Mouse (Mus musculus) liver, embryonic 14.5 days (tissue): ENCODE measurements around the gene Dennd1a. TPM values are rescaled to one million over a fixed set of nuclear protein-coding genes. Genes with fewer than 3 reads are reported as not detected.

Experiments
- ATAC-seq: fragments of 200-750 bp; cut with Nextera tagmentation; 2 replicates; pipeline ENCODE4 v1.8.0; 2017; ENCODE audit warnings: moderate number of reproducible peaks, mild to moderate bottlenecking, moderate library complexity; ENCODE audit not compliant: insufficient read depth
- DNase-seq, 3 experiments: peaks; one replicate each; pipeline ENCODE4 v3.0.0-alpha.2; 2012 to 2013; ENCODE audit warnings: low read depth in 3 of 3, low spot score in 3 of 3
- H3K27ac ChIP-seq: fragments of 300-500 bp; sonication (generic); 2 replicates; pipeline ENCODE4 v1.5.1; 2014; ENCODE audit warnings: moderate library complexity, mild to moderate bottlenecking, control low read depth, inconsistent platforms
- H3K27me3 ChIP-seq: fragments of 300-500 bp; sonication (generic); 2 replicates; pipeline ENCODE4 v1.6.1; 2014; ENCODE audit warnings: mild to moderate bottlenecking, low read length, moderate library complexity; ENCODE audit not compliant: control insufficient read depth, insufficient read depth
- H3K36me3 ChIP-seq: fragments of 300-500 bp; sonication (generic); replicated peaks from 2 replicates; pipeline ENCODE4 v1.6.1; 2014; ENCODE audit warnings: low read depth; ENCODE audit not compliant: control insufficient read depth, insufficient read depth
- H3K4me1 ChIP-seq, 2 experiments: fragments of 200-500 bp in 1 of 2; fragments of 300-500 bp in 1 of 2; sonication (generic) in 1 of 2; replicated peaks; 2 replicates each; pipeline ENCODE4 v1.6.1; 2012 to 2014; ENCODE audit warnings: antibody characterized with exemption in 1 of 2, inconsistent platforms in 1 of 2, low read length in 1 of 2; ENCODE audit not compliant: control insufficient read depth in 2 of 2, insufficient read depth in 2 of 2
- H3K4me2 ChIP-seq: fragments of 300-500 bp; sonication (generic); 2 replicates; pipeline ENCODE4 v1.6.1; 2014; ENCODE audit warnings: low read depth, mild to moderate bottlenecking, control low read depth, moderate library complexity
- H3K4me3 ChIP-seq, 2 experiments: fragments of 200-500 bp in 1 of 2; fragments of 300-500 bp in 1 of 2; sonication (generic) in 1 of 2; 2 replicates each; pipeline ENCODE4 v1.5.1; 2012 to 2014; ENCODE audit warnings: low read depth in 2 of 2, low read length in 2 of 2, mild to moderate bottlenecking in 2 of 2, control low read depth in 1 of 2, inconsistent platforms in 1 of 2, moderate library complexity in 1 of 2; ENCODE audit not compliant: insufficient read depth in 1 of 2
- H3K9ac ChIP-seq: fragments of 300-500 bp; sonication (generic); replicated peaks from 2 replicates; pipeline ENCODE4 v1.6.1; 2014; ENCODE audit warnings: mild to moderate bottlenecking, control low read depth, moderate library complexity
- H3K9me3 ChIP-seq: fragments of 300-500 bp; sonication (generic); 2 replicates; pipeline ENCODE4 v1.6.1; 2016; ENCODE audit warnings: low read length, mixed read lengths; ENCODE audit not compliant: control insufficient read depth
- CTCF ChIP-seq: IDR thresholded peaks from 2 replicates; pipeline ENCODE4 v1.5.1; 2016; ENCODE audit warnings: antibody characterized with exemption, low read depth, control low read depth
- EP300 ChIP-seq: IDR thresholded peaks from 2 replicates; pipeline ENCODE4 v1.6.1; 2016; ENCODE audit warnings: antibody characterized with exemption, low read depth
- WGBS: fragments of 180-500 bp; shearing (Covaris S2); extraction: QIAGEN DNeasy Blood & Tissue Kit; methylation state at CpG from one replicate; pipeline ENCODE4 v1.1.7; 2014; ENCODE audit not compliant: insufficient replicate concordance; 5-methylcytosine and 5-hydroxymethylcytosine counted together
- polyA plus RNA-seq, 2 experiments: library from polyadenylated mRNA; depleted of rRNA in 1 of 2; stranded (reverse) in 1 of 2; unstranded in 1 of 2; fragments of >200 nt; fragmentation: Nextera tagmentation in 1 of 2; extraction: Ambion mirVana in 1 of 2; gene quantifications; 2 replicates each; pipeline versions ENCODE4 v1.2.1 to v1.2.3; 2012 to 2014

Dennd1a gene
- polyA plus RNA-seq, 2 experiments: 5.5 to 6.5 TPM

DNA sequence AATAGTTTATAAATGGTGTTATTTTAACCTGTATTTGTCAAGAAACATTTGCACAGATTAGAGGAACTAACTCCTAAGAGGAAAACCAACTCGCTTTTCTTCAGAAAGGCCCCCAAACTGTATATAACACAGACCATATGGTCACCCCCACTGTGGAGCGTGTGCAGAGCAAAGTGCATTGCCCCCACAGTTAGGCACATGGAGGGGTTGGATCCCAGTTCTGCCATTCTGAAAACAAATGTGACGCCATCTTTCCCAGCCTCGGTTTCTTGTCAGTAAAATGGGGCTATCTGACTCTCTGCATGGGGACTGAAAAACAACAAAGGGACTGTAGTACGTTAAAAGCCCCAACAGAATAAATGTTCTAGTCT, 361.1 kb downstream of the Dennd1a start:
- Histone ChIP-seq H3K4me1 (no peaks in the 10 kb centered on the region), H3K27ac (no peak overlapping the region), H3K36me3 (no peaks in the 10 kb centered on the region), H3K9ac (no peak overlapping the region), H3K4me3 (no peak overlapping the region), H3K4me2 (no peak overlapping the region), H3K9me3 (no peaks in the 10 kb centered on the region), H3K27me3 (no peaks in the 10 kb centered on the region)
- TF ChIP-seq CTCF: no peak
- TF ChIP-seq EP300: no peak
- WGBS: 64% methylated on average over 5 of the region's 5 CpGs
- DNase-seq: no peak
- no peak for ATAC-seq

DNA sequence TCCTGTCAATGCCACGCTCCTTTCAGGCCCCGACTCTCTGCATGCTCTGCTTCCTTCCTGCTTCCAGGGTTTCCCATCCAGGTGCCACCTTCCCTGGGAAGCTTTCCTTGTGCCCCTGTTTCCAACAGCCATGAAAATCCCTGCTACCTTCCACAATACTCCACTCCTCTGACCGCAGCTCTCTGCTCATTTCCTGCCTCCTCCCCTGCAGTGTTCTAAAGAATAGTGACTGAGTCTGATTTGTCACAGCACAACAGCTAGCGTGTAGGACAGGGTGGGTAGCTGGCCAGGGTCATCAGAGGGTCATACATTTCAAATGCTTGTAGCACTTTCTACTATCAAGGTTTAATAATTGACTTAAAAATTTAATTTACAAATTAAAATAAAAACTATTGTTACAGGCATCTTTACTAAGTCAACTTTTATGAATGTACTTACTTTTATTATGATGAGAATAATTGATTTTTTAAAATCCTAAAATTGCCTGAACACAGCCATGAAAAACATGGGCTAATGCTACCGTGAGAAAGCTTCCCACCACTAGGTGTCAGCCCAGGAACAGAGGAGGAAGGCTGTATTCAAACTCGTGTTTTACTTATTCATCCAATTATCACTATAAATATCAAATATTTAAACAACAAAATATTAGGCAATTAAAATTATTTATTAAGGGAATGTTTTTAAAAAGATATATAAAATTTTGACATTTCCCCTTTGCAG, 361.6 kb downstream of the Dennd1a start:
- no peak overlapping the region for H3K4me2 ChIP-seq
- no peaks in the 10 kb centered on the region for H3K9me3 ChIP-seq
- no peak overlapping the region for H3K4me3 ChIP-seq
- no peaks in the 10 kb centered on the region for H3K4me1 ChIP-seq
- ATAC-seq (no peak), DNase-seq (no peak)
- TF ChIP-seq CTCF (peak; percentile 63), EP300 (no peak)
- H3K36me3 ChIP-seq: no peaks in the 10 kb centered on the region
- no peak overlapping the region for H3K9ac ChIP-seq
- no peaks in the 10 kb centered on the region for H3K27me3 ChIP-seq
- 38% methylated on average over 6 of the region's 6 CpGs for WGBS
- H3K27ac ChIP-seq: no peak overlapping the region

DNA sequence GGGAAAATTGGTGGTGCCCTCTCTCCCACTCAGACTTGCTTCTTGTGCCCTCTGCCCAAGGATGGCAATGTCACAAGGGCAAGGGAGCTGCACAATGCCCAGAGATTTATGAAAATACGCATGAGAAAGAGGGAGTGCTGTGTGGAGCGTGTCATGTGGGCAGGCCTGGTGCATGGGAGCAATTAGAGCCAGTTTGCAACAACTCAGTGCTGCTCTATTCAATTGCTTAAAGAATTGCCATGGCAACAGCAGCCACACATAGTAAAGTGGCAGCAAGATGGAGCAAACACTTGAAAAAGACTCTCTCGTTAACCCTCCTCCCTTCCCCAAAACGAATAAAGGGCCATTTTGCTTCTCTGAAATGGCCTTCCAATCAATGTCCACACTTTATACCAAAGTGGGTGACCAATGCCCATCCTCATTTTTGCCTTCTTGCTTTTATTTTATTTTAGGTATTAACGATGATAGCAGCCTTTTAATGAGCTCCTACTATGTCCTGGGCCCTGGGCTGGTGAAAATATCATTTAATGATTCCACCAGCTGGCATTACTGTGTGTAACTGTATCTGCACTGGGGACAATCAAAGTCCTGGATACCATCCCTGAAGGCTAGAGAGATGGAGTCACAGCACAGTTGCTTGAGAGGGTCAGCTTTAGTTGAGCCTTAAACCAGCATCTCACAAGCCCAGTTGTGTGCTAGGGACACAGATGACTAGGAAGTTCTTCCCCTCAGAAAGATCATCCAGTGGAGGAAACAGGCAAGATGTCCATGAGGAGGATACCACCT, 378.3 kb downstream of the Dennd1a start:
- Histone ChIP-seq H3K27me3 (no peaks in the 10 kb centered on the region), H3K9ac (no peak overlapping the region), H3K36me3 (no peaks in the 10 kb centered on the region), H3K4me2 (no peak overlapping the region), H3K4me1 (no peaks in the 10 kb centered on the region), H3K4me3 (no peak overlapping the region), H3K27ac (no peak overlapping the region), H3K9me3 (no peaks in the 10 kb centered on the region)
- TF ChIP-seq CTCF (no peak), EP300 (no peak)
- WGBS: 77% methylated on average over 5 of the region's 5 CpGs
- no peak for ATAC-seq
- DNase-seq: no peak

DNA sequence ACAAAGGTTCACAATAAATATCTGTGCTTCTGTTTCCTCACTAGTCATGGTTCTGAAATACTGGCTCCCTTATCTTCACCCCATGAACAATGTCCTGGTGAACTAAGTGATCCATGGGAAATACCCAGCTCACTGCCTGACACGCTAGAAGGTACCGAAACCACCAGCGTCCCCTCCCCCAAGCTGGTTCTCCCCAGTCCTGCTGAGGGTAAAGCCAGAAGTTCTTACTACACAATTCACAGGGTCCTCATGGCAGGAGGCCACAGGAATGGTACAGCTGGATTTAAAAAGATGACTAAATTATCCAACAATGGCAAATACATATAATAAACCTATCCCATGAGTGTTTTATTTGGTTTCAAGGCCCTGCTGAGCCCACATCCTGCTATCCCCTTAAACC, 378.9 kb downstream of the Dennd1a start:
- no peak overlapping the region for H3K4me2 ChIP-seq
- no peaks in the 10 kb centered on the region for H3K4me1 ChIP-seq
- DNase-seq (no peak), ATAC-seq (no peak)
- H3K36me3 ChIP-seq: no peaks in the 10 kb centered on the region
- no peak overlapping the region for H3K4me3 ChIP-seq
- no peaks in the 10 kb centered on the region for H3K27me3 ChIP-seq
- H3K9ac ChIP-seq: no peak overlapping the region
- H3K27ac ChIP-seq: no peak overlapping the region
- TF ChIP-seq EP300 (no peak), CTCF (no peak)
- 76% methylated on average over 3 of the region's 3 CpGs for WGBS
- H3K9me3 ChIP-seq: no peaks in the 10 kb centered on the region

DNA sequence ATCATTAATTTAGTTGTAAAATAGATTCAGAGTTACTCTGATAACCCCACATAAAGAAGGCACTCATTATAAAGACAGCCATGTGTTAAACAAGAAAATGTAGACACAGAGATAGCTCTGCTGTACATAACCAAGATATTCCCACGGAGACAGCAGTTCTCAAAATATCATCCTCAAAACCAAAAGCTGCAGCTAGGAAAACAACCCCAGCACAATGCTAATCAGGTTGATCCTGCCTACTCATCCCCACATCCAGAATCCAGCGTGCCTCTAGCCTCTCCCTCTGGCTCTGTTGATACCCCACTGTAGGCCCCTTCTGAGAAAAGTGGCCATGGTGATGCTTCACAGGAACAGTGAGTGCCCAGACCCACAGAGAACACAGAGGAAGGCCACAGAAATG, 380.9 kb downstream of the Dennd1a start:
- H3K27ac ChIP-seq: no peak overlapping the region
- no peaks in the 10 kb centered on the region for H3K27me3 ChIP-seq
- no peaks in the 10 kb centered on the region for H3K36me3 ChIP-seq
- no peaks in the 10 kb centered on the region for H3K9me3 ChIP-seq
- no peak overlapping the region for H3K4me2 ChIP-seq
- no peak for DNase-seq
- no peak for ATAC-seq
- no peak overlapping the region for H3K9ac ChIP-seq
- 59% methylated on average over 2 of the region's 2 CpGs for WGBS
- H3K4me1 ChIP-seq: no peaks in the 10 kb centered on the region
- H3K4me3 ChIP-seq: no peak overlapping the region
- no peak for TF ChIP-seq CTCF
- no peak for TF ChIP-seq EP300
